Mouse (Mus musculus): ENCODE measurements around the gene Lactbl1. TPM values are rescaled to one million over a fixed set of nuclear protein-coding genes. Genes with fewer than 3 reads are reported as not detected.

Gene Lactbl1
- total RNA-seq, 4 experiments from 2014 or later: not detected

DNA sequence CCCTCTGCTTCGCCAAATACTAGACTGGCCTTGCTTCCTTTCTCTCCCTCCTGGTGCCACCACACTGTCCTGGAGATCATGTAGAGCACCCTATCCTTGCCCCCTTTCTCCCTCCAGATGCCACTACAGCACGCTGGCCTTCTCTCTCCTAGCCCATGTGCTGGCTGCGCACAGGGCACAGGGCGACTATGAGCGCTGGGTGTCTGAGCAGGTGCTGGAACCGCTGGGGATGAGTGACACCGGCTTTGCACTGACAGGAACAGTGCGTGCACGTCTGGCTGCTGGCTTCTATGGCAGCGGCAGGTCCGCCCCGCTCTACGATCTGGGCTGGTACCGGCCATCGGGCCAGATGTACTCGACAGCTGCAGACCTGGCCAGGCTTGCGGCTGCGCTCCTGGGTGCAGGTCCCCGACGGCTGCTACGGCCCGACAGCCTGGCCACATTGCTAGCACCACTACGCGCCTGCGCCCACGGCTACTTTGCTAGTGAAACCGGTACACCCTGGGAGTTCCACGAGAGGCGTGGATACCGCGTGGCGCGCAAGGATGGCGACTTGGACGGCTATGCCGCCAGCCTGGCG is 14.7 kb downstream of the Lactbl1 start:
- no peak for DNase-seq (ENCODE audit: low spot score in 2 of 2)

DNA sequence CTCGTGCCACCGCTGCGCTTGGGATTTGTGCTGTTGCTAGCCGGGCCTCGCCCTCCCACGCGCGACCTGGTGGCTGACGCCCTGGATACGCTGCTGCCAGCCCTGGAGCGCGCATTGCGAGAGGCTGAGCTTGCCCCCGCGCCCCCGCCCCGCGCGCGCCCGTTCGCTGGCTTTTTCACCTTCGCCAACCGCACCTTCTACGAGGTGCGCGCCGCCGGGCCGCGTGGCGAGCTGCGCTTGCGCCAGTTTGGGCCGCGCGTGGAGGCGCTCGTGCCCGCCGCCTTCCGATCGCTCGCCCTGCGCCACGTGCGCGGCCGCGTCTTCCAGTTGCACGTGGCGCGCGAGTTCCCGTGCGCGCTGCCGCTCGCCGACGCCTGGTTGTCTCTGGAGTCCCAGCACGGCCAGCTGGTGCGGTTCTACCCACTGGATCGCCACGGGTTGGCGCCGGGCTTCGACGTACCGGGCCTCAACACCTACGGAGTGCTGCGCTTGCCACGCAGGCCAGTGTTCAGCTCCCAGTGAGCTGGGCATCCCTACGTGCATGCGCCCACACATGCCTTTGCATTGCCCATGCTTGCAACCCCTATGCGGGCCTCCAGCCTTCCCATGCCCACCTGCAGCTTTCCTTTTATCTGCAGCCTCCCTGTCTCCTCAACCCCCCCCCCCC is 15.3 kb downstream of the Lactbl1 start:
- DNase-seq (ENCODE audit: low spot score in 2 of 2): peak; percentile 51 to 84

GRCm38 (mm10) chr4:136638230-136638750 is 15.9 kb downstream of the Lactbl1 start:
- no peak for DNase-seq (ENCODE audit: low spot score in 2 of 2)

- no peak for DNase-seq (ENCODE audit: low spot score in 2 of 2)
Measured at GRCm38 (mm10) chr4:136638890-136639289, 16.5 kb downstream of the Lactbl1 start.

DNA sequence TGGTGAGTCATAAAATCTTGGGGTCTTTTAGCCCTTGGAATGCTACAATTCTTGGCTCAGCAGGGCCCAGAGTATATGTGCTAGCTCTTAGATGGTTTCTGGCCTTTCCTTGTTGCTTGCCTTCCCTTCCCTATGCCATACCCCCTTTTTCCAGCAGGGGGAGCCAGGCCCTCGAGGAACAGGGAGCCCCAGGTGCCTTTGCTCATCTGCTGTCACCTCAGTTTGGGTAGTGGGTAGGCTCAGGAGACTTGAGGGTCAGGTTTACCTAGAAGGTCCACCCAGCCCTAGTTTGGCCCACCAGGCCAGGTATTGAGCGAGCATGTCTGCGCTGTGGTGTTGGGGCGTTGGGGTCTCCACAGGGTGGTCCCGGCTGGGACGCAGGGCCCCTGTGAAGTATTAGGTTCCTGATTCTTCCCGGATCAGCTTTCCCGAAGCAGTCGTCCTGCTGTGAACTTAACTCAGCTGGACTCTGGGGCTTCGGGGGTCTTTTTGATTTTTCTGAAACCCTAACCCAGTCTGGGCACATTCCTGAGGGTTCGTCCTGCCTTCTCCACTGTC is 26.6 kb downstream of the Lactbl1 start:
- DNase-seq (ENCODE audit: low spot score in 2 of 2): peak; percentile 47 to 89

DNA sequence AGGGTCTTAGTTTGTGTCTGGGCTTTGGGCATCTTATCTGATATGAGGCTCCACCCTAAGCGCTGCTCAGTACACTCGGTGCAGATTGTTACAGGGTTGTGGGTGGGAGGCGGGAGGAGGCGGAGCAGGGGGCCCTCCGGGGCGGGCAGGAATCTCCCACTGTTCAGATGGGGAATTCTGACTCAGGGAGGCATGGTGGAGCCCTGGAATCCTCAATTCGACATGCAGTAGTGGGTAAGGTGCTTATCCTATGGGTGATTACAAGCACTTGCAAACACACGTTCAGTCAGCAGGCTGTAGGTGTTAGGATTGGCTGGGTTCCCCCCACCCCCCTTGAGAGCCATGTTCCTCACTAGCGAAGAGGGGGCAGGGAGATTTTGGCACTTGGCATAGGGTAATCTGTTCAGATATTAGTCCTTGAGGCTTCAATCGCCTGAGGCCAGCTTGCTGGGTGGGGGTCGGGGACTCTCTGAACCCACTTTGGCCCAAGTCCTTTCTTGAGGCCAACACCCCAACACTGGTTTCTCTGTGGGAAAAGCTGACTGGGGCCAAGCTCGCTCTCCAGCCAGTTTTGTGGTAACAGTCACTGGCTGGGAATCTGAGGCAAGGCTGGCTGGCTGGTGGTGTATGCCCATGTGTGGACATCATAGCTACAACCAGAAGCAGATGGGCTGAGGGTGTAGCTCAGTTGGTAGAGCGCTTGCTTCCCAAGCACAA is 27.2 kb downstream of the Lactbl1 start:
- no peak for DNase-seq (ENCODE audit: low spot score in 2 of 2)

GRCm38 (mm10) chr4:136650261-136650660 is 27.8 kb downstream of the Lactbl1 start:
- DNase-seq (ENCODE audit: low spot score in 2 of 2): no peak

DNA sequence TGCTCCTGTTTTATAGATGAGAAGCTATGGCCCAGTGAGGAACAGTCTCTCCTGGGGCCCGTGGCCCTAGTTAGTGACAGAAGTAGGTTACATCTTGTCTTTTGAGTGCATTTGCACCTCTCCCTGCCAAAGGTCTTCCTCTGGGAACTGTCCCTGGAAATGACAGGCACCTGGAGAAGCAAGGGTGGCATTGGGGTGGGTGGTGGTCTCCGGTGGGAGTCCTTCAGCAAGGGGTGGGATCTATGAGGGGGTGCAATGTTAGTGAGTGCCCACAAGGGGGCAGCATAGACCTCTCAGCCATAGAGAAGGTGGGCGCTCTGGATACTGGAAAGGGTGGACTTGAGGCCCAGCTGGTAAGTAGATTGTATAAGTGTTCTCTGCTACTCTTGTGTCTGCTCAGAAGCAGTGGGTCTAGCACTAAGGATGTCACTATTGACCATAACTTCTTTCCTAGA is 29.0 kb downstream of the Lactbl1 start:
- no peak for DNase-seq (ENCODE audit: low spot score in 2 of 2)

- no peak for DNase-seq (ENCODE audit: low spot score in 2 of 2)
Measured at GRCm38 (mm10) chr4:136651882-136652527, 29.6 kb downstream of the Lactbl1 start.

DNA sequence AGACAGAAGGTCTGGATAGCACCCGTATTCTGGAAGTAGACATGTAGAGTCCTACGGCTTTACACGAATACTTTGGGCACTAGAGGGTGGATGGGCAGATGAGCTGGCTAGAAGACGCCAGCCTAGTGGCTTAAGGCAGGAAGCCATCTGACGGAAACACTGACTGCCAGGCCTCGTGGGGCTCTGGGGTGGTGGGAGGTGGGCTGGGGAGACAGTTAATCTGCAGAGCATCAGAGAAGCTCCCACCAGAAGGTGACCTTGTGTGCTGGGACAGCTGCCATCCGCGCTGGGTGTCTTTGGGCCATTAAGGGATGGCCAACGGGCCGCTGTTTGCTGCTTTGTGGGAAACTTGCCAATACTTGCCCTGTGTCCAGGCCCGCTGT is 30.1 kb downstream of the Lactbl1 start:
- no peak for DNase-seq (ENCODE audit: low spot score in 2 of 2)

GRCm38 (mm10) chr4:136653019-136653418 is 30.6 kb downstream of the Lactbl1 start:
- no peak for DNase-seq (ENCODE audit: low spot score in 2 of 2)

- DNase-seq (ENCODE audit: low spot score in 2 of 2): no peak
Measured at GRCm38 (mm10) chr4:136653692-136654234, 31.3 kb downstream of the Lactbl1 start.

DNA sequence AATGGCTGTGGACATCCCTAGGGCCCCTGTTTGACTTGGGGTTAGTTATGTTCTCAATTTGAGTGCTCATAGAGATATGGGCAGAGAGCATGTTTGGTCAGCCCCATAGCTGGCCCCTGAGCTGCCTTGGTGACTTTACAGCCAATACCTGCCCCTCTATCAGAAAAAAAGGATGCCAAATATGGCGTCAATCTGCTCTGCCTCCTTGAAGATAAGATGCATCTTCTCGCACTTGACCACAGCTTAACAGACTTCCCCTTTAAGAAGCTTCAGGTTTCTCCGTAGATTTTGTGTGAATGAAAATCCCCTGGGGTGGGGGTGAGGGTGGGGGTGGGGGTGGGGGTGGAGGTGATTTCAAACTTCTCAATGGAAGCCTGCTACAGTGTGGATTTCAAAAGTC is 35.5 kb downstream of the Lactbl1 start:
- no peak for DNase-seq (ENCODE audit: low spot score in 2 of 2)

- peak in 1 of 2 experiments; percentile 53 for DNase-seq (ENCODE audit: low spot score in 2 of 2)
Measured at GRCm38 (mm10) chr4:136665068-136665467, 42.6 kb downstream of the Lactbl1 start.

DNA sequence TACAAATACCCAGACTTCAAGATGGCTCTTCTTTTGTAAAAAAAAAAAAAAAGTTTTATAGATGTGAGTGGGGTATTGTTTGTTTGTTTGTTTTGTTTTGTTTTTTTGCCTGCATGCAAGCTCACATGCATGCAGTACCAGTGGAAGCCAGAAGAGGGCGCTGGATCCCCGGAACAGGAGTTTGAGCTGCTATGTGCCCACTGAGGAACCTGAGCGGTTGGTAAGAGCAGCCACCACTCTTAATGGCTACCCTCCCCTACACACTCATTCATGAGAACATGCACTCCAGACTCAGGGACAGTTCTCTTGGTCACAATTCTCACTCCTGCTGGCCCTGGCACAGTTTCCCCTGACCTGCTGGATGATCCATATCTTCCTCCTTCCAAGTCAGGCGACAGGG is 43.6 kb downstream of the Lactbl1 start:
- DNase-seq (ENCODE audit: low spot score in 2 of 2): no peak

GRCm38 (mm10) chr4:136667757-136668156 is 45.3 kb downstream of the Lactbl1 start:
- DNase-seq (ENCODE audit: low spot score in 2 of 2): no peak

- no peak for DNase-seq (ENCODE audit: low spot score in 2 of 2)
Measured at GRCm38 (mm10) chr4:136672335-136673090, 50.1 kb downstream of the Lactbl1 start.

- no peak for DNase-seq (ENCODE audit: low spot score in 2 of 2)
Measured at GRCm38 (mm10) chr4:136675439-136675838, 53.0 kb downstream of the Lactbl1 start.

- peak; percentile 69 to 97 for DNase-seq (ENCODE audit: low spot score in 2 of 2)
Measured at GRCm38 (mm10) chr4:136678480-136678879, 56.1 kb downstream of the Lactbl1 start.

DNA sequence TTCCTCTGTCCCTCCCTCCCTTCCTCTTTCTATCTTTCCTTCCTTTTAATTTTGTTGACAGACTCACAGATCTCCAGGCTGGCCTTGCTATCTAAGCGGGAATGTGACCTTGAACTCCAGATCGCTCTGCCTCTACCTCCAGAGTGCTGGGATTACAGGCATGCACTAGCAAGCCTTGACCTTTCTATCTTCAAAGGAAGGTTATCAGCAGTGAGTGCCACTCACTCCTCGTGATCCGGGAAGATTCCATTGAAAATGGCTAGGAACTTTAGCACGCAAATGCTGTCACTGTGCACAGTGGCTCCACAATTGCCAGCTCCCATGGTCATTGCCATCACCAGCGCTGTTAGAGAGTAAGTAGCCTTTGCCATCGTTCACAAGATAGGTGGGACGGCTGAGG is 56.8 kb downstream of the Lactbl1 start:
- DNase-seq (ENCODE audit: low spot score in 2 of 2): no peak

Data from left cerebral cortex, adult 8-10 months (tissue).